Mouse (Mus musculus) urinary bladder, postnatal 14 days (tissue): ENCODE data around the gene Mapkapk5.
A peak's percentile ranks its signal among the peaks of the same experiment; 100 is the strongest.
"Not testable (repeated sequence)": the region's sequence is repeated elsewhere in the genome, so short reads cannot be mapped to it uniquely, and the experiment has no call there.

Experiments used
- DNase-seq: peaks from one replicate; pipeline ENCODE4 v3.0.0; 2021; ENCODE audit warnings: low spot score

Gene Mapkapk5

DNA sequence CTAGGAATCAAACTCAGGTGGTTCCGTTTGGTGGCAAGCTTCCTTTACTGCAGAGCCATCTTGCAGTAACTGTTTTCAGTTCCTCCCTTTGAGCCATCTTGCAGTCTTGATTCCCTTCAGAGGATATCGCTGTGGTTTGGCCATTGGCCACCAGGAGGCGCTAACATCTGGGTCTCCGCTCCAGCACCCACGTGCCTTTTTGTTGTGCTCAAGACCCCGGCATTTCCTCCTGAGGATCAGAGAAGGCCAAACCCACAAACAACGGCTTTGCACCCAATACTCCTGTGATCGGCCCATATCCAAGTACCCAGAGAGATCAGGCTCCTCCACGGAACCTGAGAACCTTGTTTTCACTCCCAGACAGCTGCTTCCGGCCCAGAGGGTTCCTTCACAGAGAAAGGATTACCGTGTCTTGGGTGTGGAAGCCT, 18.8 kb upstream of the Mapkapk5 start:
- peak; percentile 90 for DNase-seq

DNA sequence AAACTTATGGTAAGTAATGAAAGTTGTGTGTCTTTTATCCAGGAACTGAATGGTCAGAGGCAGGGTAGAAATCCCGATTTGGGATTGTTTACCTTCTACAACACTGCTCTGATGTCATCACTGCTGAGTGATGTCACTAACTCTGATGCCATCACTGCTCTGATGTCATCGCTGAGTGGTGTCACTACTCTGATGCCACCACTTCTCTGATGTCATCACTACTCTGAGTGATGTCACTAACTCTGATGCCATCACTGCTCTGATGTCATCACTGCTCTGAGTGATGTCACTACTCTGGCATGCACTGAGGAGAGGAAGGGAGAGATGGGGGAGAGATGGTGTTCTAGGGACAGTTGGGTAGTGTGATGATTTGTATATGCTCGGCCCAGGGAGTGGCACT, 16.7 kb upstream of the Mapkapk5 start:
- no peak for DNase-seq

DNA sequence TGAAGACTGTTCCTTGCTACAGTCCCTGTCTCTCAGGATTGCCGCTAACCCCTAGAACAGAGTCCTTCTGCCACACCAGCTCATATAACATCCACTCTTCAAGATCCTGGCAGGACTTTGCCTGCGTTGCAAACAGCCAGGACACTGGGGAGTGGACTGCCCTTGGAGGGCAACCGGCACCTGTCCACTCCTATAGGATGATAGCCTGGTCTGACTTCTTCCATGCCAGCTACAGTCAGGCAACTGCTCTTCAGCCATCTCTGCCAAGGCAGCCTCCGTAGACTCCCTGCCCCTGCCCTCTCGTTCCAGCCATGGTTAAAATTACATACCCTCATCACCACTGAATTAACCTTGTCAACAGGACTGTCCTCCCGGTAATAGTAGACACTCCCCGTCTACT, 3.5 kb upstream of the Mapkapk5 start:
- no peak for DNase-seq

DNA sequence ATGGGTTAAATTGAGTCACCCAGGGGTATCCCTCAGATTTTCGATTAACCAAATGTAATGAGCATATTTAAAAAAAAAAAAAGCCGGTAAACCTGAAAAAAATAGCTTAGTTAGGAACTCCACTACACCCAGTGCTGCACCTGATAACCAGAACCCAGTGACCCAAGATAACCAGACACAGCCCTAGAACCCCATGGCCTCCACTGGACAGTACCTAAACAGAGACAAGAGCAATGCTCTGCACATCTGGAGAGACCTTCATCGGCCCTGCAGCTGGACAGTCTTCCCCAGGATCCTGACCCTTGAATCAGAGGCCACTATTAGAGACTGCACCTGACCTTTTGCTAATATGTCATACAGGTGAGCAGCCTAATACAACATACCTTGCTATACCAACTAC, 1.4 kb upstream of the Mapkapk5 start:
- no peak for DNase-seq

DNA sequence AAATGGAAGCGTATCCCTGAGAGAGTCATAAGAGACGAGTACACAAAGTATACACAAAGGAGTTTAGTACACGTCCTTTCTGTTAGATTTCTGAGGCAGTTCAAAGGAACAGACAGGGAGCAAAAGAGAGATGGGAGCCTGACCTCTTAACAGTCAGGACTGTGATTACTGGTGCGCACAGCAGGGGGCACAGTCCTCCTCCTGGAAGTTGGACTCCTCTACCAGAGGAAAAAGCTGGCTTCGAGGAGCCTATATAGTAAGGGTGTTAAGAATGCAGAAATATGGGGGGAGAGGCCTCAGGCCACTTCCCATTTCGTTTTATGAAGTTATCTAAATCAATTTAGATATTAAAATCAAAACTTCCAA, 808 bp upstream of the Mapkapk5 start:
- DNase-seq = peak; percentile 60

DNA sequence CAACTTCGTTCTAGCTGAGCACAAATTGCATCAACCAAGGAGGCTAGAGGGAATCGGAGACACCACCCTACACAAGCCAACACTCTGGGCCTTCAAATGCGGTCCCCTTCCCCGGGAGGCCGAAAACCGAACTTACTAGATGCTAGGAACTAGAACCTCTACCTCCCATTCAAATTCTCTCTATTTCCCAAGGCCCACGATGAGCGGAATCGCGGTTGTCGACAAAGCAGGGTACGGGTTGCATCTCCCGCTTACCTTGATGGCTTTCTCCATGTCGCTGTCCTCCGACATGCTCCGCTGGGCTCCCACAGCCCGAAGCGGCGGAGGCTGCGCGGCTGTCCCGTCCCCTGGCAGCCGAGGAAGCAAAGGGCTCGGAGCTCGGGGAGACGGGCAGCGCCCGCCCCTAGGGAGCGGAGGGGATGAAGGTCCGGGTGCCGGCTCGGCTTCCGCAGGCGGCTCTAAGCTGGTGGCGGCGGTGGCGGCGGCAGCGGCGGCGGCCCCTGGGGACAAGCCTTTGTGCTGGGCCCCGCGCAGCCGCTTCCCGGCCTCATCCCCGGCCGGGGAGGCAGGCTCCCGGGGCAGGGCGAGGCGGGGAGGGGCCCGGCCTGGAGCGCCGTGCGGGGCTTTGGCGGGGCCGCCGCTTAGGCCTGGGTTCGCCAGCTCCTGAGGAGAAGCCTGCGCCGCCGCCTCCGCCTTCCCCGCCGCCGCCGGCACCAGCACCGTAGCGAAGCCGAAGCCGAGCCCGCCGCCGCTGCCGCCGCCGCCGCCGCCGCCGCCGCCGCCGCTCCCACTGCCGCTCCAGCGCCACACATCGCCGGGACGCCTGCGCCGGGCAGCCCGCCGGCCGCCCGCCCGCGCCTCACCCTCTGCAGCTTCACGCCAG, 554 bp downstream of the Mapkapk5 start, which contains the start of the genes Adam1a and Gm42878:
Gene Adam1a, minus strand, starts transcription at position 573 of the 883 bp plus-strand sequence.
Gene Gm42878, minus strand, starts transcription at position 573 of the 883 bp plus-strand sequence.
- peak; percentile 35 for DNase-seq

DNA sequence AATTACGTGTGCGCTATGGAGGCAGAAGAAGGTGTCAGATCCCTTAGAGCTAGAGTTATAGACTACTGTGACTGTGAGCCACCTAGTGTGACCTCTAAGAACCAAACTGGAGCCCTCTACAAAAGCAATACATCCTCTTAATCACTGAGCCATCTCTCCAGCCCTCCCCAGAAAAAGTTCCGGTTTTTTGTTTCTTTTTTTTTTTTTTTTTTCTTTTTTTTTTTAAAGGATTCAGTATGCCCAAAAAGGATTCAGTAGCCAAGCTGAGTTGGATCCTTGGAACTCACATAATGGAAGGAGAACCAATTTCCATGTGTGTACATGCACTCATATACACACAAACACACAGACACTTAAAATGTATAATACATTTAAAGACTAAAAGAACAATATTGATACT, 2.3 kb downstream of the Mapkapk5 start:
- no peak for DNase-seq

DNA sequence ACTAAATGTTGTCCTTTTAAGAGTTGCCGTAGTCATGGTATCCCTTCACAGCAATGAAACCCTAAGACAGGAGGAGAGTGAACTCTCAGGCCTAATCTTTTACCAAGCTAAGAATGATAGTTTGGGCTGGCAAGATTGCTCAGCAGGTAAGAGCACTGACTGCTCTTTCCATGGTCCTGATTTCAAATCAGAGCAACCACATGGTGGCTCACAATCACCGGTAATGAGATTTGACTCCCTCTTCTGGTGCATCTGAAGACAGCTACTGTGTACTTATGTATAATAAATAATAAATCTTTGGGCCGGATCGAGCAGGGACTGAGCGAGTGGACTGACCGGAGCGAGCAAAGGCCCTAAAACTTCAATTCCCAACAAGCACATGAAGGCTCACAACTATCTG, 4.5 kb downstream of the Mapkapk5 start:
- DNase-seq = no peak

DNA sequence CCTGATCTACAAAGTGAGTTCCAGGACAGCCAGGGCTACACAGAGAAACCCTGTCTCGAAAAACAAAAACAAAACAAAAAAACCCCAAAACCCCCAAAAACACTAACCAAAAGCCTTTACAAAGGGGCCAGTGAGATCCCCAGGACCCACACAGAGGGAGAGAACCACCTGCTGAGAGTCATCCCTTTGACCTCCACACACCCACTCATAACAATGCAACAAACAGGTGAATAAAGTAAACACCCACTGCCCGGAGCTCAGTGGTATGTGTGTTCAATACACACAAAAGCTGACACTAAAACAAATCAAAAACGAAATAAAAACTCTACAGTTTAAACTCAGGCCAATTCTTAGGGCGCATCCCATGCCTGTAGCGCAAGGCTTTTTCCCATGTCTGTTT, 5.6 kb downstream of the Mapkapk5 start:
- DNase-seq = no peak

DNA sequence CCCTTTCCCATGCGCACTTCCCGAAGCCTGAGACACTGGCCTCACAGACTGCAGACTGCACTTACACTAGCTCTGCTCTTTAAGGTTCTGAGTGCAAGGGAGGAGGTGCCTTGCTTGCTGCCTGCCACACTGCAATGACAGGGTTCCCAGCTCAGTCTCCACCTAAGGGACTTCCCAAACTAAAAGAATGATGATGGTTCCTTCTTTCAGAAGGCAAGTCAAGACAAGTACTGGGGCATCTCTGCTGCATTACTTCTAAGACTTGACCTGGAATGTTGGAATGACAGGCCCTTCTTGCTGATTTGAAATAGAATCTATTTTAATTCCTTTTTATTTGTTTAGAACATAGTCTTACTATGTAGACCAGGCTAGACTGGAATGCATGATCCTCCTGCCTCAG, 8.1 kb downstream of the Mapkapk5 start:
- DNase-seq = no peak

DNA sequence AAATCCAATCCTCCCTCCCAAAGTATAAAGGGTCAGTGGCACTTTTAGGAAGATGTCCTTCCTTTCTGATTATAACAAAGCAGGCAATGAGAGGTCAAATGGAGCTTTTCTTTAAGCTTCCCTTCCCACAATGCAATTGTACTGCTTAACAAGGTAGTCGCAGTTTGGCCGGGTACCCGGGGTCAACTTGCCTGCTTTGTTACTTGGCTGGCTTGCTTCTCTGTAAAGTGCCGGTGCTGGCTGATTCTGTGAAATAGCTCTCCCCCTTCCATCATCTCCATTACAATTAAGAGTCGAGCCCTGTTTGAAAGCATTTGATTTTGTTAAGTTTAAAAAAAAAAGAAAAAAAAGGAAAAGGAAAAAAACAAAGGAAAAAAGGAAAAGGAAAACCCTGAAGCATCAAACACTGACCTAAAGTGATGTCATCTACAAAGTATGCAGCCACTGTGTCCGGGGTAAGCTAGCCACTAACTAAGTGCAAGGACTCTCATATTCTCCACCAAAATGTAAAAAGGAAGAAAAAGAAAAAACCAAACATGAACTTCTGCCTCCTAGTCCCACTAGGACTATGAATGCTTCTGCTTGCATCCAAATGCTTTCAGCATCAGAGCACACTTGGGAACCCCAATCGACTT, 8.7 kb downstream of the Mapkapk5 start:
- DNase-seq = no peak

DNA sequence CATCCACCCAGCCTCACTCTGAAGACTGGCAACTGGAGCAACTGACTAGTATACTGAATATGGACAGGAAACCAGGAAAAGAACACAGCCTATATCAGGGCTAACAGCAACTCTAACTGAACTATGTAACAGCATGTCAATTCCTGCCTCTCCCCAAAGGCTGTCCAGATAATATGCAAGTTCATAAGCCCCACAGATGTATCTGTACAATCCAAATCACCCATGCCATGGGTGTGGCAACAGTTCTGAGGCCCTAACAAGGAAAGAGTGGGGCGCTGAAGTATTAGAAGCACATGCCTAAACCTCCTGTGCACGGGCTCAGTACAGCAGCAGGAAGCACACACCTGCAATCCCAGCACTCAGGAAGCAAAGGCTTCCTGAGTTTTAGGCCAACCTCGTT, 10.6 kb downstream of the Mapkapk5 start:
- no peak for DNase-seq

DNA sequence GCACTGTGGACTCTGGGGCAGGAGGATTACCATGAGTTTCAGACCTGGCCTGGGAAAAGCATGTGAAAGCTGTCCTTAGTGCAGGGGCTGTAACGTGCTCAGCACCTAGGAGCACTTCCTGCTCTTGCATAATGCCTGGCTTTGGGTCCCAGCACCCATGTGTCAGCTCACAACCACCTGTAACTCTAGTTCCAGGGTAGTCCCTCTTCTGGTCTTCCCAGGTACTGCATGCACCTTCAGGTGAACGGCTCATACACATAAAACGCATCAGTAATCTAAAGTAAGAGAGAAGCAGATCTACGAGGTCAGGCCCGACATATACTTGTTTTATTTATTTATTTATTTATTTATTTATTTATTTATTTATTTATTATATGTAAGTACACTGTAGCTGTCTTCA, 11.2 kb downstream of the Mapkapk5 start:
- no peak for DNase-seq

DNA sequence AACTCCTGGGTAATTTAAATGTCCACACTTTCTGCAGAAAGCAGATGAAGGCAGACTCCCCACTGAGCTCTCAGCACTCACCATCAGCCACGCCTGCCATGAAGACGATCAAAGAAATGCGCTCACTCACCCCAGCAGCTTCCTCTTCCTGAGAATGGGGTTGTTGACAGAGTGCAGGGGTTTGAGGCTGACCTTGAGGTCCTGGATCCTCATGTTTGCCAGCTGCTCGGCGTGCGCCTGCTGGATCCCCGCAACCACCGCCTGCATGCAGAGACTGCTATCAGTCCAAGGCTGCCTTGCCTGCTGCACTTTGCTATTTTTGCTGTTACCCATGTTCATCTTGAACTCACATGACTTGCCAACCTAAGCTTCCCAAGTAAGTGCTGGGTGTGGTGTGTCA, 18.7 kb downstream of the Mapkapk5 start:
- no peak for DNase-seq

DNA sequence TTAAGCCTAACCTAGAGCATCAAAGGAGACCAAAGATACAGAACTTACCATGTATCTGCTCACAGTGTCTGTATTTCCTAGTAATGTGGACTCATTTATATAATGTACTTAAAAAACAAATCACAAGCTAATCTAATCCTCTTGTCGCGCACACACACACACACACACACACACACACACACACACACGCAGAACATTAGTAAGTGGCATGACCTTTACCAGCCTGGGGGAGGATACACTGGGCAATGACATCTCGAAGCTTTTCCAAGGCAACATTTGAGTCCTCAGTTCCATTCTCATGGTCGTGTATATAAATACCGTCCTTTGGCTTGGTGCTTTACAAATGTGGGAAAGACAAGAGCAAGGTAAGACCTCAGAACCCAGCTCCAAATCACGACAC, 19.2 kb downstream of the Mapkapk5 start:
- no peak for DNase-seq

DNA sequence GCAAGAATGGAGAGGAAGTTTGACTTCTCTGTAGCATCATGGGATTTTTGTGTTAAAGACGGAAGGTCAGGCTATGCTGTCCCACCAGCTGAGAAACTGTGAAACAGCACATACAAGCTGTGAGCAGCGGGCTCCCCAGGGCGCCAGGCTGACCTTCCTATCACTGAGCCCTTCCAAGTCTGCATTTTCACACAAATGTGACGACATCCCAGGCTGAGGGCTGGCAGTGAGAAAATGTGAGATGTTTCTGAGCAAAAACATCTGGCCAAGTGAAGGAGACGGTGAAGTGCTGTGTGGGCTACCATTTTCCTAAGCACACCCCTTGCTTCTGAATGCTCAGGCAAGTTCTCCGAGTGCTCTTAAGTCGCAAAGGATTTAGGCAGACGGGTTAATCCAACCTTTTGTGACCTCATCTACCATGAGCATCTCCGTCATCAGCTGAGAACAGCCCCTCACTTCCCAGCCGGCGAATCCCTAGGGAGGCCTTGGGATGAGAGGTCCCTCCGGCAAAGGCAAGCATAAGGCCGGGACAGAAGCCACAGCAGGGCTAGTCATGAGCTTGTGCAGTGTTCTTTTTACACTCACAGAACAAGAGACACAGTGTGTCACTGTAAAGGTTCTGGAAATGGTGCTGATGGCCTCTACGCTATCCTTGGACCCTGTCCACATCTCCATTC, 19.8 kb downstream of the Mapkapk5 start:
- DNase-seq = no peak

DNA sequence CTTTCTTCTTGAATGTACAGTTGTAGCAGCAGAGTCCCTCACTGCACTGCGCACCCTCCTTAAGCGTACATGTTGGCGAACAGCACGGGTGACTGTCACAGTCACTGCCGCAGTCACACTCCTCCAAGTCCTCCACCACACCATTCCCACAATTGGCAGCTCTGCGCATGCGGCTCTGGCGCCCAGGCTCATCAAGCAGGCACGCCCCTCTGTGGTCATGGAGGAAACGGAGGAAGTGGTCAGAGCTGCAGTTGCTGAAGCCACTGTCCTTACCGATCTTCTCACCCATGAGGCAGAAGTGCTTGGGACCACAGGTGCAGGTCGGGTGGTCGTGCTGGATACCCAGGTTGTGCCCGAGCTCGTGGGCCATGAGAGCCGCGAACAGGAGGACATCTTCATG, 25.9 kb downstream of the Mapkapk5 start:
- not testable (repeated sequence) for DNase-seq

DNA sequence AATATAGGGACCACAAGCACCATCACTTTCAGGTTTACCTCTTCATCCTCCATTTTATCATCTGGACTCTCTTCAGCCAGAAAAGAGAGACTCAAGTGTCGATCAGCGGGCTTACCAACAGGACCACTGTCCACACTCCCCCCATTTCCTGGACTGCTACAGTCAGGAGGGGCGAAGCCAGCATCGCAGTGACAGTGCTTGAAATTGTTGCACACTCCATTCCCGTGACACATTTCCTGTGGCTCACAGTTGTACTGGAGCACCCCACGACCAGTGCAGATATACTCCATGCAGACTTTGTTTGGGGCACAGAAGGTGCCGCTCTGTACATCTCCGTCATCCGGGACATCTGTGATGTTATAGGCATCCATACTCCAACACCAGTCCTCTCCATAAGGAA, 26.7 kb downstream of the Mapkapk5 start:
- DNase-seq = no peak

DNA sequence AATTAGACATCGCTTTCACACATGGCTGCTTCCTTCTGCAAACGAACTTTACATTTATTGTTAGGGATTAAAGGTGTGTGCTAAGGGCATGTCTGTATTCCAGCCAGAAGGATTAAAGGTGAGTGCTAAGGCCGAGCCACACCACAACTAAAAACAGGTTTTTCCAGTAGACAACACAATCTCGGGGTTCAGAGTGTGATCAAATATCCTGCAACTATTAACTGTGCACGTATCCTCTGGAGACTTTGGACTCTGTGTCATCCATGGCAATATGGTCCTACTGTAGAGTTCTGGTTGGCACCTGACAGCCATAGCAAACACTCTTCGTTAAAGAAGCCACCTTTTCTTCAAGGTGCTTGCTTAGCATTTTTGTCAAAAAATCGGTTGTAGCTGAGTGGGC, 35.7 kb downstream of the Mapkapk5 start:
- DNase-seq = no peak

DNA sequence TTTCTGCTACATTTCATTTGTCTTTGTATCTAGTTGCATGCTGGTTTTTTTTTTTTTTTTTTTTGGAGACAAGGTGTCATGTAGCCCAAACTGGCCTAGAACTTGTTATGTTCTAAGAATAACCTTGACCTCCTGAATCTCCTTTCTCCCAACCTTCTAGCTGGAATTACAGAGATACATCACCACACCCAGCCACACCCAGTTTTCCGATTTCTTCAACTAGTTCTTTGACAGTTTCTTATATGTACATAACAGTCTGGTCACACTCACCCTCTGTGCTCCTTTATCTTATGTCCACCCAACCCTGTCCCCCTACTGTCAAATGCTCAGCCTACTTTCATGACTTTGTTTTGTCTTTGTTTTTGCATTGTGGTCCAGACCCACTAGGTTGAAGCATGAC, 38.9 kb downstream of the Mapkapk5 start:
- no peak for DNase-seq

DNA sequence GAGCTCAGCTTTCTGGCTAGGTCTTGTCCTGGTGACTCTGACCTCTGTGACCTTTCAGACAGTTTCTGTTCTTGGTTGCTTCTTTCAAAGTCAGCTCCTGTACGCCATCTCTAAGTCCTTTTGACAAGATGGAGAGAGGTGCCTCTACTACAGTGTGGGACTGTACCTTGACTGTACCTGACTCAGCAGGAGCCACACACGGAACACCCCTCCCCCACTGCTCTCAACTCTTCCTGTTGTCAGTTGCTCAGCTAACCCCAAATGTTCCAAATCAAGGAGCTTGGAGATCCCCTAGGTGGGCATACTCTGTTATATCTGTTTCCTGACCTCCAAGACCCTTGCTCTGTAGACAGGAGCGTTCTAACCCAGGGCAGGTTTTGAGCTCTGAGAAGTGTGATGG, 42.5 kb downstream of the Mapkapk5 start, which contains the start of gene Adam1b:
Gene Adam1b, minus strand, starts transcription at position 205 of the 400 bp plus-strand sequence.
- DNase-seq = no peak

DNA sequence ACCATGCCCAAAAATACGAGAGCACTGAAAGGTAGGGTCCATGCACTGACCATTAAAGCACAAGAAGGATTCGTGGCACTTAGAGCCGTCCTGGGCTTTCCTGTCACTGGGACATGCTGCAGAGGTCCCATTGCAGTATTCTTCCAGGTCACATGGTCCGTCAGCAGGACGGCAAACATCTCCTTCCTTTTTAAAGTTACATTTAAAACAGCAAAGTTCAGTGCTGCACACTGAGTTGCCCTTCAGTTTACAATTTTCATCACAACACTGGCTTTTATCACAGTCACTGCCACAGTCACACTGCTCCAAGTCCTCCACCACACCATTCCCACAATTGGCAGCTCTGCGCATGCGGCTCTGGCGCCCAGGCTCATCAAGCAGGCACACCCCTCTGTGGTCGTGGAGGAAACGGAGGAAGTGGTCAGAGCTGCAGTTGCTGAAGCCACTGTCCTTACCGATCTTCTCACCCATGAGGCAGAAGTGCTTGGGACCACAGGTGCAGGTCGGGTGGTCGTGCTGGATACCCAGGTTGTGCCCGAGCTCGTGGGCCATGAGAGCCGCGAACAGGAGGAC, 44.2 kb downstream of the Mapkapk5 start:
- DNase-seq = not testable (repeated sequence)

DNA sequence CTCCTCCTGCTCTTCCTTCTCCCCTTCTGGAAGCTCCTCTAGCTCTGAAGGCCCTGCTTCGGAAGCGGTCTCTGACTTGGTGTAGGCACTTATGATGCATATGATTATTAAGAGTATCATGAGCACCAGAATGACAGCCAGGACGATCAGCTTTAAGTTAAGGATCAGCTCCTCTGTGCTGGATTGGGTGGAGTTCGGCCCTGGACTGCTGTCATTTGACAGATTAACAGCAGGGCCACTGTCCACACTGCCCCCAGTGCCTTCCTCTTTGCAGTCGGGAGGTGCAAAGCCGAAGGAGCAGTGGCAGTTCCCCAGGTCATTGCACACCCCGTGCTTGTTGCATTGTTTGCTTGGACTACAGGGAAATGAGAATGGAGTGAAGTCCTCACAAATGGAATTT, 45.0 kb downstream of the Mapkapk5 start:
- no peak for DNase-seq
